Mouse (Mus musculus): ENCODE measurements around the gene Med15. TPM values are rescaled to one million over a fixed set of nuclear protein-coding genes. Genes with fewer than 3 reads are reported as not detected.
"Not testable (repeated sequence)": the region's sequence is repeated elsewhere in the genome, so short reads cannot be mapped to it uniquely, and the experiment has no call there.

Med15 gene
- polyA plus RNA-seq, 1 experiment from 2014 or later = 41.7 TPM

- 38% methylated on average over 9 of the region's 9 CpGs for WGBS
- H3K9ac ChIP-seq = peak overlapping the region; percentile 18; the same call in 1 of the 2 replicates
- H3K27ac ChIP-seq = peak overlapping the region; percentile 35; the same call in 1 of the 2 replicates
- no peaks in the 10 kb centered on the region for H3K9me3 ChIP-seq
- peaks cover 15% of the 10 kb centered on the region for H3K4me1 ChIP-seq
- peak overlapping the region; percentile 59 for H3K4me3 ChIP-seq
- H3K36me3 ChIP-seq = peaks cover under 1% of the 10 kb centered on the region; the same call in 1 of the 2 replicates
- peak overlapping the region; percentile 89 for H3K4me2 ChIP-seq
- H3K27me3 ChIP-seq = no peaks in the 10 kb centered on the region
- peak; percentile 4; the same call in 1 of the 2 replicates for ATAC-seq (ENCODE audit: borderline replicate concordance, extremely low read depth, low FRiP score, low TSS enrichment)
Measured at GRCm38 (mm10) chr16:17758902-17759301, 26.2 kb upstream of the Med15 start.

- no peak overlapping the region for H3K9ac ChIP-seq
- no peak for ATAC-seq (ENCODE audit: borderline replicate concordance, extremely low read depth, low FRiP score, low TSS enrichment)
- no peak overlapping the region for H3K27ac ChIP-seq
- no peak overlapping the region for H3K4me2 ChIP-seq
- H3K27me3 ChIP-seq = no peaks in the 10 kb centered on the region
- H3K36me3 ChIP-seq = no peaks in the 10 kb centered on the region
- H3K9me3 ChIP-seq = no peaks in the 10 kb centered on the region
- peaks cover 20% of the 10 kb centered on the region for H3K4me1 ChIP-seq
- 92% methylated on average over 1 of the region's 1 CpGs for WGBS
- no peak overlapping the region for H3K4me3 ChIP-seq
Measured at GRCm38 (mm10) chr16:17757756-17758155, 25.1 kb upstream of the Med15 start.

- ATAC-seq (ENCODE audit: borderline replicate concordance, extremely low read depth, low FRiP score, low TSS enrichment) = no peak
- H3K27ac ChIP-seq = peak overlapping the region; percentile 49; the same call in 1 of the 2 replicates
- H3K4me1 ChIP-seq = peaks cover 7% of the 10 kb centered on the region
- H3K36me3 ChIP-seq = no peaks in the 10 kb centered on the region
- no peaks in the 10 kb centered on the region for H3K27me3 ChIP-seq
- no peak overlapping the region for H3K4me2 ChIP-seq
- no peaks in the 10 kb centered on the region for H3K9me3 ChIP-seq
- H3K4me3 ChIP-seq = no peak overlapping the region
- WGBS = 49% methylated on average over 1 of the region's 1 CpGs
- H3K9ac ChIP-seq = no peak overlapping the region
Measured at GRCm38 (mm10) chr16:17753686-17754085, 21.0 kb upstream of the Med15 start.

- Histone ChIP-seq H3K27ac (peak overlapping the region; percentile 49), H3K9me3 (no peaks in the 10 kb centered on the region), H3K27me3 (no peaks in the 10 kb centered on the region), H3K4me1 (peaks cover 6% of the 10 kb centered on the region; the same call in 1 of the 2 replicates), H3K4me3 (no peak overlapping the region), H3K4me2 (no peak overlapping the region), H3K9ac (no peak overlapping the region), H3K36me3 (no peaks in the 10 kb centered on the region)
- 10% methylated on average over 3 of the region's 3 CpGs for WGBS
- peak; percentile 64; the same call in 1 of the 2 replicates for ATAC-seq (ENCODE audit: borderline replicate concordance, extremely low read depth, low FRiP score, low TSS enrichment)
Measured at GRCm38 (mm10) chr16:17753001-17753400, 20.3 kb upstream of the Med15 start.

GRCm38 (mm10) chr16:17745067-17745466 is 12.4 kb upstream of the Med15 start:
- ATAC-seq (ENCODE audit: borderline replicate concordance, extremely low read depth, low FRiP score, low TSS enrichment) = no peak
- H3K4me2 ChIP-seq = no peak overlapping the region
- H3K4me3 ChIP-seq = no peak overlapping the region
- peaks cover 5% of the 10 kb centered on the region for H3K4me1 ChIP-seq
- H3K27ac ChIP-seq = no peak overlapping the region
- no peaks in the 10 kb centered on the region for H3K9me3 ChIP-seq
- no peaks in the 10 kb centered on the region for H3K36me3 ChIP-seq
- 64% methylated on average over 2 of the region's 2 CpGs for WGBS
- no peak overlapping the region for H3K9ac ChIP-seq
- H3K27me3 ChIP-seq = no peaks in the 10 kb centered on the region

GRCm38 (mm10) chr16:17744536-17744935 is 11.8 kb upstream of the Med15 start:
- H3K4me2 ChIP-seq = no peak overlapping the region
- H3K4me1 ChIP-seq = peaks cover 5% of the 10 kb centered on the region
- H3K9ac ChIP-seq = no peak overlapping the region
- H3K27ac ChIP-seq = no peak overlapping the region
- ATAC-seq (ENCODE audit: borderline replicate concordance, extremely low read depth, low FRiP score, low TSS enrichment) = no peak
- WGBS = 19% methylated on average over 1 of the region's 1 CpGs
- H3K36me3 ChIP-seq = no peaks in the 10 kb centered on the region
- H3K27me3 ChIP-seq = no peaks in the 10 kb centered on the region
- no peaks in the 10 kb centered on the region for H3K9me3 ChIP-seq
- H3K4me3 ChIP-seq = no peak overlapping the region

- no peak for ATAC-seq (ENCODE audit: borderline replicate concordance, extremely low read depth, low FRiP score, low TSS enrichment)
- H3K9me3 ChIP-seq = no peaks in the 10 kb centered on the region
- WGBS = 39% methylated on average over 4 of the region's 4 CpGs
- no peaks in the 10 kb centered on the region for H3K27me3 ChIP-seq
- H3K27ac ChIP-seq = peak overlapping the region; percentile 58
- H3K4me3 ChIP-seq = no peak overlapping the region
- peak overlapping the region; percentile 17; the same call in 1 of the 2 replicates for H3K4me2 ChIP-seq
- no peak overlapping the region for H3K9ac ChIP-seq
- no peaks in the 10 kb centered on the region for H3K36me3 ChIP-seq
- H3K4me1 ChIP-seq = peaks cover 5% of the 10 kb centered on the region
Measured at GRCm38 (mm10) chr16:17743279-17743678, 10.6 kb upstream of the Med15 start.

- Histone ChIP-seq H3K4me2 (no peak overlapping the region; the same call in 1 of the 2 replicates), H3K36me3 (no peaks in the 10 kb centered on the region), H3K4me1 (peaks cover 5% of the 10 kb centered on the region), H3K4me3 (no peak overlapping the region), H3K9ac (no peak overlapping the region), H3K27me3 (no peaks in the 10 kb centered on the region), H3K27ac (peak overlapping the region; percentile 58), H3K9me3 (no peaks in the 10 kb centered on the region)
- WGBS = 61% methylated on average over 1 of the region's 1 CpGs
- ATAC-seq (ENCODE audit: borderline replicate concordance, extremely low read depth, low FRiP score, low TSS enrichment) = peak; percentile 62; the same call in 1 of the 2 replicates
Measured at GRCm38 (mm10) chr16:17742810-17743209, 10.1 kb upstream of the Med15 start.

GRCm38 (mm10) chr16:17740080-17740479 is 7.4 kb upstream of the Med15 start:
- H3K36me3 ChIP-seq = no peaks in the 10 kb centered on the region
- H3K4me1 ChIP-seq = peaks cover 5% of the 10 kb centered on the region
- H3K27me3 ChIP-seq = peaks cover 3% of the 10 kb centered on the region; the same call in 1 of the 2 replicates
- WGBS = 62% methylated on average over 4 of the region's 4 CpGs
- H3K27ac ChIP-seq = no peak overlapping the region
- no peaks in the 10 kb centered on the region for H3K9me3 ChIP-seq
- no peak overlapping the region for H3K9ac ChIP-seq
- no peak overlapping the region for H3K4me3 ChIP-seq
- H3K4me2 ChIP-seq = no peak overlapping the region
- no peak for ATAC-seq (ENCODE audit: borderline replicate concordance, extremely low read depth, low FRiP score, low TSS enrichment)

- H3K9ac ChIP-seq = no peak overlapping the region
- no peak for ATAC-seq (ENCODE audit: borderline replicate concordance, extremely low read depth, low FRiP score, low TSS enrichment)
- no peaks in the 10 kb centered on the region for H3K9me3 ChIP-seq
Measured at GRCm38 (mm10) chr16:17736156-17736555, 3.5 kb upstream of the Med15 start.

GRCm38 (mm10) chr16:17734872-17735271 is 2.2 kb upstream of the Med15 start:
- H3K27me3 ChIP-seq; H3K4me1 ChIP-seq; ATAC-seq (ENCODE audit: borderline replicate concordance, extremely low read depth, low FRiP score, low TSS enrichment); H3K4me2 ChIP-seq; H3K9ac ChIP-seq; H3K4me3 ChIP-seq; H3K36me3 ChIP-seq; H3K9me3 ChIP-seq; H3K27ac ChIP-seq: not testable (repeated sequence)
- WGBS = 72% methylated on average over 6 of the region's 6 CpGs

More at GRCm38 (mm10) chr16:17736156-17736555, 3.5 kb upstream of the Med15 start:
- Histone ChIP-seq H3K4me2 (no peak overlapping the region), H3K4me3 (no peak overlapping the region), H3K27ac (no peak overlapping the region), H3K36me3 (no peaks in the 10 kb centered on the region), H3K4me1 (no peaks in the 10 kb centered on the region), H3K27me3 (peaks cover 3% of the 10 kb centered on the region; the same call in 1 of the 2 replicates)
- WGBS = 34% methylated on average over 4 of the region's 4 CpGs

GRCm38 (mm10) chr16:17733646-17734045 is 955 bp upstream of the Med15 start:
- Histone ChIP-seq H3K4me2 (peak overlapping the region; percentile 48), H3K27me3 (peaks cover 3% of the 10 kb centered on the region; the same call in 1 of the 2 replicates), H3K4me1 (no peaks in the 10 kb centered on the region), H3K36me3 (no peaks in the 10 kb centered on the region), H3K9me3 (no peaks in the 10 kb centered on the region), H3K4me3 (no peak overlapping the region), H3K9ac (no peak overlapping the region), H3K27ac (no peak overlapping the region)
- WGBS = 71% methylated on average over 2 of the region's 2 CpGs
- ATAC-seq (ENCODE audit: borderline replicate concordance, extremely low read depth, low FRiP score, low TSS enrichment) = no peak
